Mouse (Mus musculus) E14TG2a.4 (cell line): Measurements from ENCODE around the gene Tspan9.

Source experiments
- CTCF ChIP-seq: conservative IDR thresholded peaks from 2 replicates; pipeline ENCODE4 v1.5.1; 2014; ENCODE audit warnings: low read length
- POU5F1 ChIP-seq: IDR thresholded peaks from 2 replicates; pipeline ENCODE4 v1.6.1; 2014; ENCODE audit warnings: low read length, borderline replicate concordance

DNA sequence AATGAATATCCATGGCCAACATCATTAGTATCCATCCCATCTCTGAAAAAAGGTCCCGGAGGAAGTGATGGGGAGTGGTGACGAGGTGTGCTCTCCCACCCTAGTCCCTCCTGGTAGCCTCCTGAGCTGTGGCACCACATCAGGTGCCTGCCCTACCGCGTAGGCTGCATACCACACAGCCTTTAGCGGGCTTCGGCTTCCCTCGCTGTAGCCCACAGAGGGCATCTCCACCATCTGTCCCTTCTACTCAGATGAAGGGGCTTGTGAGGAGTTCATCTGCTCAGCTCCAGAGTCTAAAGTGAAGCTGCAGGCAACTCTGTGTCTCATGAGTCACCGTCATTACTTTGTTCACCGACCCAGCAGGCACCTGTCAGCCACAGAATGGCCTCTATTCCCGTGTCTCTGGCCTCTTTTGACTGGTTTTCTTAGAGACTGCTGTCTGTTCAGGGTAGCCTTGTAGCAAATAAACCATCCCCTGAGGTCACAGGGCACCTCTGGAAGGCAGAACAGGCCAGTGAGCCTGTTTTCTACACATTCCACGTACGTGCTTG, 154.4 kb downstream of the Tspan9 start:
- no peak for TF ChIP-seq CTCF
- TF ChIP-seq POU5F1, result no peak
